Mouse (Mus musculus): Measurements from ENCODE around the gene Ugt1a5.
A peak's percentile ranks its signal among the peaks of the same experiment; 100 is the strongest.

Gene Ugt1a5

DNA sequence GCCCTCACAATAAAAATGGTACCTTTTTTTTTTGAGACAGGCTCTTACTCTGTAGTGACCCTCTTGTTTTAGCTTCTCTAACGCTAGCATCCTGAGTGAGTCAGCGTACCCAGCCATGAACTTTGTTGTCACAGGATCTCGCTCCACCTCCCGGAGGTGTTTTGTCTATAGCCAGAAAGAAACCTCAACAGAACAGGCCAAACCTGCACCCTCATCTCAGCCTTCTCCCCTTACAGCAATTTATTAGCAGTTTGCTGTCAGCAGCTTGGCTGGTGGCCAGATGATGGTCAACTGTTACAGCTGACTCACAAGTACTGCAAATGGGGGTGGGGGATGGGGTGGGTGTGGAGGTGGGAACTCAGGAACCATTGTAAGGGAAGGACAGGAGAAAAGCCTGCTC, 96.4 kb downstream of the Ugt1a5 start:
- DNase-seq (ENCODE audit: low spot score): peak; percentile 98

DNA sequence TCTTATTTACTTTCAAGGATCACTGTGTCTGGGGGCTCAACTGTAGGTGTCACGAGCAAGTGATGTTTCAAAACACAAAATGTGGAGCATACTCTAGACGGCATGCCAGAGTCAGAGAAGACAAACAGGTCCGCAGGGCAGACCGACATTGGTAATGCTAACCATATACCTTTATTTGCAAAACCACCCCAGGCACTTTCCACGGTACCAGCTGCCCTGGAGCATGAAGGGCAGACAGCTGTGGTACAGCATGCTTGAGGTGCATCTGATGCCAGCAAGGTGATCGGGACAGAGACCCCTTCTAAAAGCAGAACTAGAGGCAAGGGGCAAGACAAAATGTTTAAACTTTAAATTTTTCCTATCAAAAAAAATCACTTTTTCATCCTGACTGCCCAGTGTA, 97.1 kb downstream of the Ugt1a5 start:
- DNase-seq (ENCODE audit: low spot score): no peak

DNA sequence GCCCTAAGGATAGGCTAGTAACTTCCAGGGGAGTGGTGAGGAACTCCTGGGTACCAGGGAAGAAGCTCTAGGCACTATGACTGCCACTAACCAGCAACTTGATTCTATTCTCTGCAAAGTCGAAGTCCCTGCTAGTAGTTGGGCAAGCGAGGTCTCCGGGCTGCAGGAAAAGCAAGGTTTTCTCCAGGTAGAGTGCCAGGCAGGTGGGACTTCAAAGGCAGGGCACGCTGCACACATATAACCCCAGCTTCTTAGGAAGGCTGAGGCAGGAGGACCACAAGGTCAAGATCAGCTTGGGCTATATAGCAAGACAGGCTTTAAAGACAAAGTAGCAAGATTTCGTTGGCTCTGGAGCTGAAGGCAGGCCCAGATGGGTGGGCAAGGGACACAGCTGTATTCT, 98.0 kb downstream of the Ugt1a5 start:
- DNase-seq (ENCODE audit: low spot score): no peak

DNA sequence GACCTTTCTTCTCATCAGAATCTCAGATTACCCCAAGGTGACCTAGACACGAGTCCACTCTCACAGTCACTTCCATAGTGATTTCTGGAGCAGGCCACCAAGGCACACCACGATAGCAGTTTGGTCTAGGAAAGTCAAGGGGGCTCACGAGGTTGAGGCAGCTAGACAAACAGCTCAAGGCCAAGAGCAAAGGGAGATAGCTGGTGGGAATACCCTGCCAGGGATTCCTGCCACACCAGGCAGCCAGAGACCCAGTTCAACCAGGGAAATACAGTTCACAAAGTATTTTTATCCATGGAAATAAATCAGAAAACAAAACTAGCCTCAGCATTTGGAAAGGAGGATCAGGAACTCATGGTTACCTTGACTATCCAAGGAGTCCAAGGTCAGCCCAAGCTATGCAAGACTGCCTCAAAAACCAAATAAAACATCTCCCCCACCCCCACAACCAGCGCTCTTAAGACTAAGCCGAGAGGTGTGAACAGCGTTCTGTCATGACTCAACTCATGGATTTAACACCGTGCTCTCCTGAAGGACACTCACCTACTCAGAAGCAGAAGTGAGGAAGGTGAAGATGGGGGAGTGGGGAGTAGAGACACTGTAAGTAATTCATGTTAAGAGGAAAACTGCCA, 98.5 kb downstream of the Ugt1a5 start:
- DNase-seq (ENCODE audit: low spot score): no peak

DNA sequence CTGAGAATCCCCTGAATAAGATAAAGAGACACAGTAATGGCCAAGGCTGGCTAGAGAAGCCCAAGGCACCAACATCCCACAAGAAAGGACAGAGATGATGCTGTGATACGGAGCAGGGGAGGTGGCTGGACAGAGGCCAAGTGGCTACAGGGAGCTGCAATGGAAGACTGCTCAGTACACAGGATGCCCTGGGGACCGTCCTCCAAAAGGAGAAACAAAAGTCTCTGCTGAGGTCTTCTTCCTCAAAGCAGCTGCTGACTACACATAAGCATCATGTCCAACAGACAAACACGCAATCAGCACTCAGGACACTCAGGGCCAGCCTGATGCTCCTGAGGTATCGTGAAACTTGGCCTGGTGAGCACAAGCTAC, 99.0 kb downstream of the Ugt1a5 start:
- DNase-seq (ENCODE audit: low spot score): no peak

DNA sequence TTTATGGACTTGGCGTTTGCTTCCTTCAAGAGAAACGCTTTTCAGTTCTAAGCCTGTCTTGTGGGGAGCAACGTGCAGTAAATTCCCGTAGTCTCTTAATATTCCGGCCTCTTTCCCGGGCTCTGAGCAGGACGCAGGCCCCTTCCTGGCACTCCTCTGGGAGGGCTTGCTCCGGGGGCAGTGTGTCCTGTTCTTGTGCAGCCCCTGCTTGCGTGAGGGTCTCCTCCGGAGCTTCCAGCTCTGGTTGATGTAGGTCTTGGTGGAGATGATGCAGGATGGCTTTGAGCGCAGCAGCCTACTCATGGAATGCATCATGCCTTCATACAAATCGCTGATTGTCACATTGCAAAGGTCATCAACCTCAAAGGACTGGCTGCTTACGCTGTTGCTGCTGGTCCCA, 100.3 kb downstream of the Ugt1a5 start:
- DNase-seq (ENCODE audit: low spot score): no peak

DNA sequence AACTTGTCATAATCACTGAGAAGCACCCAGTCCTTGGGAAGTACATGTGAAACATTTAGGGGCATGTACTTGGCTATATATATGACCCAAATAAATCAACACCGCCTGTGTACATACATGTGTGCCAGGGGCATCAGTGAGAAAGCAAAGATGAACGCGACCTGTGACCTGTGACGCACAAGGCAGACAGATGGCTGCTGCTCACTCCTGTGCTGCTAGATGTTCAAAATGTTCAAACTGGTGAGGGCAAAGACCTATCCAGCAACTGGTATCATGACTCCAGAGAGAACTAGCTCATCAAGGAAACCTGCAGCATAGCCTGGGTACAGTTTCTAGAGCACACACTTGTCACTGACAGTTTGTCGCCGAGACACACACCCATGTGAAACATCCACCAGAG, 101.7 kb downstream of the Ugt1a5 start:
- DNase-seq (ENCODE audit: low spot score): no peak

DNA sequence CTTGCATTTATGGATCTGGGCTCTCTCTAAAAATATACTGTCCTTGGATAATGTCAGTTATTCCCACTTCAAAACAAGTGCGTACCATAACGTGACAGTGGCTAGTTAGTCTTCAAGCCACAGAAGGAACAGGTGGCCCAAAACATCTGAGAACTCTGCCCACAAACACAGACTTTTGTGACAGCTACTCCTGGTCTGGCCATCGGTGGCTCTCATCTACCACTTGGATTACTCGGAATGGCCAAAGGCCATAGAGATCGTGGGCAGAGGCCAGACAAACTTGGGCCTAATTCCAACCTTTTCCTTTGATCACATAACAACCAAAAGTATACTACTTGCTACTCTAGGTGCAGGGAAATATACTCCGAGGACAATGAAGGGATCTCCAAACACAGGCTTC, 102.3 kb downstream of the Ugt1a5 start:
- DNase-seq (ENCODE audit: low spot score): no peak
